Mouse (Mus musculus) lung, embryonic 16.5 days (tissue): Measurements from ENCODE around the gene Rnf157. TPM values are rescaled to one million over a fixed set of nuclear protein-coding genes. Genes with fewer than 3 reads are reported as not detected.

Experiments used
- ATAC-seq: fragments of 200-750 bp; cut with Nextera tagmentation; 2 replicates; pipeline ENCODE4 v1.8.0; 2017; ENCODE audit warnings: low read depth, mild to moderate bottlenecking, moderate library complexity
- H3K27ac ChIP-seq: fragments of 300-500 bp; sonication (generic); 2 replicates; pipeline ENCODE4 v1.5.1; 2014; ENCODE audit warnings: mild to moderate bottlenecking, control low read depth, low read length
- H3K27me3 ChIP-seq: fragments of 300-500 bp; sonication (generic); 2 replicates; pipeline ENCODE4 v1.6.1; 2014; ENCODE audit warnings: low read depth, low read length, mixed read lengths; ENCODE audit not compliant: control insufficient read depth, insufficient read depth
- H3K36me3 ChIP-seq: fragments of 300-500 bp; sonication (generic); 2 replicates; pipeline ENCODE4 v1.6.1; 2014; ENCODE audit warnings: low read length; ENCODE audit not compliant: control insufficient read depth, insufficient read depth
- H3K4me1 ChIP-seq: fragments of 300-500 bp; sonication (generic); replicated peaks from 2 replicates; pipeline ENCODE4 v1.6.1; 2014; ENCODE audit warnings: low read length, mixed read lengths; ENCODE audit not compliant: control insufficient read depth, insufficient read depth
- H3K4me2 ChIP-seq: fragments of 300-500 bp; sonication (generic); 2 replicates; pipeline ENCODE4 v1.6.1; 2014; ENCODE audit warnings: low read depth, low read length, control low read depth
- H3K4me3 ChIP-seq: fragments of 300-500 bp; sonication (generic); 2 replicates; pipeline ENCODE4 v1.5.1; 2014; ENCODE audit warnings: mild to moderate bottlenecking, low read length, control low read depth
- H3K9ac ChIP-seq: fragments of 300-500 bp; sonication (generic); 2 replicates; pipeline ENCODE4 v1.6.1; 2014; ENCODE audit warnings: low read length, control low read depth
- H3K9me3 ChIP-seq: fragments of 300-500 bp; sonication (generic); 2 replicates; pipeline ENCODE4 v1.6.1; 2016; ENCODE audit warnings: low read length; ENCODE audit not compliant: control insufficient read depth
- WGBS: fragments of 180-500 bp; shearing (Covaris S2); extraction: QIAGEN DNeasy Blood & Tissue Kit; methylation state at CpG from one replicate; pipeline ENCODE4 v1.1.7; 2014; 5-methylcytosine and 5-hydroxymethylcytosine counted together
- polyA plus RNA-seq: library from polyadenylated mRNA; unstranded; fragments of >200 nt; fragmentation: Nextera tagmentation; extraction: Ambion mirVana; gene quantifications from 2 replicates; pipeline ENCODE4 v1.2.1, GENCODE M21; 2015

The Rnf157 gene
- polyA plus RNA-seq, 1 experiment from 2014 or later, result 3.5 TPM

GRCm38 (mm10) chr11:116287351-116287750, 125.5 kb downstream of the Rnf157 start:
- peaks cover 30% of the 10 kb centered on the region for H3K27me3 ChIP-seq
- no peak overlapping the region for H3K9ac ChIP-seq
- peaks cover 10% of the 10 kb centered on the region for H3K36me3 ChIP-seq
- no peak overlapping the region for H3K27ac ChIP-seq
- ATAC-seq, result no peak
- no peak overlapping the region for H3K4me2 ChIP-seq
- WGBS, result 75% methylated on average over 5 of the region's 5 CpGs
- no peak overlapping the region for H3K4me3 ChIP-seq
- H3K9me3 ChIP-seq, result no peaks in the 10 kb centered on the region
- no peaks in the 10 kb centered on the region; the same call in 1 of the 2 replicates for H3K4me1 ChIP-seq

Other genes starting within 250 kb of the Rnf157 start
- gene Fbf1, start 244.9 kb downstream of the Rnf157 start, polyA plus RNA-seq, result 36.1 and 37.3 TPM in 2 replicates
- gene Ten1, start 214.2 kb downstream of the Rnf157 start, polyA plus RNA-seq, result 74.9 and 87.3 TPM in 2 replicates
- 23.6 and 24.3 TPM in 2 replicates for gene Acox1, start 214.0 kb downstream of the Rnf157 start, polyA plus RNA-seq
- 4.4 and 4.7 TPM in 2 replicates for gene Evpl, start 175.0 kb downstream of the Rnf157 start, polyA plus RNA-seq
- 75.3 and 79.2 TPM in 2 replicates for gene Srp68, start 138.8 kb downstream of the Rnf157 start, polyA plus RNA-seq
- gene Galr2, start 132.1 kb downstream of the Rnf157 start, polyA plus RNA-seq, result 0.21 and 0.25 TPM in 2 replicates
- 62.8 and 68.5 TPM in 2 replicates for gene Exoc7, start 105.8 kb downstream of the Rnf157 start, polyA plus RNA-seq
- gene Foxj1, start 77.6 kb downstream of the Rnf157 start, polyA plus RNA-seq, result 22.1 and 24.6 TPM in 2 replicates
- 41.3 and 43.2 TPM in 2 replicates for gene Ubald2, start 21.1 kb upstream of the Rnf157 start, polyA plus RNA-seq
- gene Qrich2, start 53.2 kb upstream of the Rnf157 start, polyA plus RNA-seq, result 0.26 TPM in 1 of 2 replicates, not detected in the other
- 167 and 177 TPM in 2 replicates for gene Prpsap1, start 81.2 kb upstream of the Rnf157 start, polyA plus RNA-seq
- gene Sphk1, start 117.9 kb upstream of the Rnf157 start, polyA plus RNA-seq, result 7.0 and 9.6 TPM in 2 replicates
- 5.2 and 5.8 TPM in 2 replicates for gene Ube2o, start 168.4 kb upstream of the Rnf157 start, polyA plus RNA-seq
- not detected in 2 replicates for gene Aanat, start 173.4 kb upstream of the Rnf157 start, polyA plus RNA-seq
- 17.9 and 19.6 TPM in 2 replicates for gene Rhbdf2, start 214.0 kb upstream of the Rnf157 start, polyA plus RNA-seq
- gene Prcd, start 240.5 kb upstream of the Rnf157 start, polyA plus RNA-seq, result 5.0 and 11.0 TPM in 2 replicates
- 13.3 TPM in 2 replicates for gene Cygb, start 241.3 kb upstream of the Rnf157 start, polyA plus RNA-seq